Mouse (Mus musculus): ENCODE results near the gene Actr10. TPM values are rescaled to one million over a fixed set of nuclear protein-coding genes. Genes with fewer than 3 reads are reported as not detected.

The Actr10 gene
- polyA plus RNA-seq, 1 experiment = 82.0 TPM

- peaks cover 4% of the 10 kb centered on the region; the same call in 1 of the 2 replicates for H3K4me1 ChIP-seq (ENCODE audit: control insufficient read depth, insufficient read depth, low read length)
- TF ChIP-seq POLR2A (IDR thresholded peaks at IDR 0.05; ENCODE audit: extremely low read depth, insufficient read depth, low read length) (peak; percentile 82; the same call in 1 of the 2 replicates), CTCF (IDR thresholded peaks at IDR 0.05; ENCODE audit: extremely low read depth, insufficient read depth, low read length) (no peak)
- peak within 1 kb of the TSS; percentile 93 for H3K4me3 ChIP-seq (ENCODE audit: insufficient read depth, low read length)
- peak within 1 kb of the TSS; percentile 95 for H3K27ac ChIP-seq (ENCODE audit: insufficient read depth, low read length)
Observed at GRCm38 (mm10) chr12:70974441-70975266, 37.0 kb downstream of the Actr10 start, which contains the start of gene Psma3. Gene Psma3, plus strand, starts transcription at chr12:70974621.

DNA sequence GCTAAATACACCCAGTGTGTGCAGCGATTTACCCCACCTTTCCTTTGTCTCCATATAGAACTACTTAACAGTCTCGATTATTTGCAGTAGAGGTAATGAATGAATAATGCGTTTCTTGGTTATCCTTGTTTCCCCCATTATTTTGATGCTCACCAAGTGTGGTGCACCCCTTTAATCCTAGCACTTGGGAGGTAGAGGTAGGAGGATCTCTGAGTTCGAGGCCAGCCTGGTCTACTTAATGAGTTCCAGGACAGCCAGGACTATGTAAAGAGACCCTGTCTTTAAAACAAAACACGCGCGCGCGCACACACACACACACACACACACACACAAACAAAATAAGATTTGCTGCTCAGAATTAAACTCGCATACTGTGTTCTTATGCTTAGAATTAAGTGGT is 37.7 kb downstream of the Actr10 start:
- TF ChIP-seq POLR2A (IDR thresholded peaks at IDR 0.05; ENCODE audit: extremely low read depth, insufficient read depth, low read length) = no peak
- TF ChIP-seq CTCF (IDR thresholded peaks at IDR 0.05; ENCODE audit: extremely low read depth, insufficient read depth, low read length) = no peak
- Histone ChIP-seq H3K27ac (ENCODE audit: insufficient read depth, low read length) (peak overlapping the region; percentile 95), H3K4me1 (ENCODE audit: control insufficient read depth, insufficient read depth, low read length) (peaks cover 4% of the 10 kb centered on the region; the same call in 1 of the 2 replicates), H3K4me3 (ENCODE audit: insufficient read depth, low read length) (peak overlapping the region; percentile 93)

DNA sequence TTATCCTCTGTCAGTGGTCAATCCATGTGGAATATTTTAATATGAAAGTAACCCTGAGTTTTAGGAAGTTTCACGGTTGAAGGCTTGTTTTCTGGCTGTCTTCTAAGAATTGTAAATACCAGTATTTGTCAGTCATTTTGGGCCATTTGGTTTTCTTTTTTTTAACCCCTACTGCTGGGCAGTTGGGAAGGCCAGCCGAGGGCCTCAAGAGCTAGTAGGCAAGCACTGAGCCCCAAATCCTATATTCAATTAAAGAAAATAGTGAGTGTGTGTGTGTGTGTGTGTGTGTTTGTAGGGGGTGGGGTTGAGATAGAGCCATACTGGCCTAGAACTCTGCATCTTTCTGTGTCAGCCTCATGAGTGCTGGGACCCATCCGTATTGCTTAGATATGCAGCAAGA is 38.2 kb downstream of the Actr10 start:
- Histone ChIP-seq H3K27ac (ENCODE audit: insufficient read depth, low read length) (no peak overlapping the region), H3K4me1 (ENCODE audit: control insufficient read depth, insufficient read depth, low read length) (peaks cover 4% of the 10 kb centered on the region; the same call in 1 of the 2 replicates), H3K4me3 (ENCODE audit: insufficient read depth, low read length) (peak overlapping the region; percentile 93; the same call in 1 of the 2 replicates)
- no peak for TF ChIP-seq CTCF (IDR thresholded peaks at IDR 0.05; ENCODE audit: extremely low read depth, insufficient read depth, low read length)
- no peak for TF ChIP-seq POLR2A (IDR thresholded peaks at IDR 0.05; ENCODE audit: extremely low read depth, insufficient read depth, low read length)

- no peak overlapping the region for H3K4me3 ChIP-seq (ENCODE audit: insufficient read depth, low read length)
- H3K4me1 ChIP-seq (ENCODE audit: control insufficient read depth, insufficient read depth, low read length) = peaks cover 4% of the 10 kb centered on the region; the same call in 1 of the 2 replicates
- TF ChIP-seq CTCF (IDR thresholded peaks at IDR 0.05; ENCODE audit: extremely low read depth, insufficient read depth, low read length) (no peak), POLR2A (IDR thresholded peaks at IDR 0.05; ENCODE audit: extremely low read depth, insufficient read depth, low read length) (no peak)
- no peak overlapping the region for H3K27ac ChIP-seq (ENCODE audit: insufficient read depth, low read length)
Observed at GRCm38 (mm10) chr12:70978345-70978744, 40.7 kb downstream of the Actr10 start.

GRCm38 (mm10) chr12:70984855-70985550 is 47.3 kb downstream of the Actr10 start:
- TF ChIP-seq POLR2A (IDR thresholded peaks at IDR 0.05; ENCODE audit: extremely low read depth, insufficient read depth, low read length) (no peak), CTCF (IDR thresholded peaks at IDR 0.05; ENCODE audit: extremely low read depth, insufficient read depth, low read length) (no peak)
- no peak overlapping the region for H3K27ac ChIP-seq (ENCODE audit: insufficient read depth, low read length)
- no peaks in the 10 kb centered on the region for H3K4me1 ChIP-seq (ENCODE audit: control insufficient read depth, insufficient read depth, low read length)
- no peak overlapping the region for H3K4me3 ChIP-seq (ENCODE audit: insufficient read depth, low read length)

GRCm38 (mm10) chr12:70997225-70997624 is 59.6 kb downstream of the Actr10 start:
- Histone ChIP-seq H3K27ac (ENCODE audit: insufficient read depth, low read length) (no peak overlapping the region), H3K4me1 (ENCODE audit: control insufficient read depth, insufficient read depth, low read length) (peaks cover 2% of the 10 kb centered on the region; the same call in 1 of the 2 replicates), H3K4me3 (ENCODE audit: insufficient read depth, low read length) (no peak overlapping the region)
- no peak for TF ChIP-seq CTCF (IDR thresholded peaks at IDR 0.05; ENCODE audit: extremely low read depth, insufficient read depth, low read length)
- TF ChIP-seq POLR2A (IDR thresholded peaks at IDR 0.05; ENCODE audit: extremely low read depth, insufficient read depth, low read length) = no peak

GRCm38 (mm10) chr12:70999423-70999903 is 61.8 kb downstream of the Actr10 start:
- TF ChIP-seq POLR2A (IDR thresholded peaks at IDR 0.05; ENCODE audit: extremely low read depth, insufficient read depth, low read length) = no peak
- no peak for TF ChIP-seq CTCF (IDR thresholded peaks at IDR 0.05; ENCODE audit: extremely low read depth, insufficient read depth, low read length)
- H3K4me1 ChIP-seq (ENCODE audit: control insufficient read depth, insufficient read depth, low read length) = peaks cover 2% of the 10 kb centered on the region; the same call in 1 of the 2 replicates
- peak overlapping the region; percentile 48 for H3K27ac ChIP-seq (ENCODE audit: insufficient read depth, low read length)
- no peak overlapping the region for H3K4me3 ChIP-seq (ENCODE audit: insufficient read depth, low read length)

- Histone ChIP-seq H3K4me3 (ENCODE audit: insufficient read depth, low read length) (no peak overlapping the region), H3K4me1 (ENCODE audit: control insufficient read depth, insufficient read depth, low read length) (peaks cover 2% of the 10 kb centered on the region; the same call in 1 of the 2 replicates), H3K27ac (ENCODE audit: insufficient read depth, low read length) (peak overlapping the region; percentile 56; the same call in 1 of the 2 replicates)
- TF ChIP-seq POLR2A (IDR thresholded peaks at IDR 0.05; ENCODE audit: extremely low read depth, insufficient read depth, low read length) (no peak), CTCF (IDR thresholded peaks at IDR 0.05; ENCODE audit: extremely low read depth, insufficient read depth, low read length) (no peak)
Observed at GRCm38 (mm10) chr12:71000344-71000743, 62.7 kb downstream of the Actr10 start.

- H3K4me1 ChIP-seq (ENCODE audit: control insufficient read depth, insufficient read depth, low read length) = peaks cover 2% of the 10 kb centered on the region; the same call in 1 of the 2 replicates
- H3K4me3 ChIP-seq (ENCODE audit: insufficient read depth, low read length) = no peak overlapping the region
- no peak overlapping the region for H3K27ac ChIP-seq (ENCODE audit: insufficient read depth, low read length)
- TF ChIP-seq CTCF (IDR thresholded peaks at IDR 0.05; ENCODE audit: extremely low read depth, insufficient read depth, low read length) (no peak), POLR2A (IDR thresholded peaks at IDR 0.05; ENCODE audit: extremely low read depth, insufficient read depth, low read length) (no peak)
Observed at GRCm38 (mm10) chr12:71001456-71001855, 63.8 kb downstream of the Actr10 start.

All from cortical plate, adult 2 months (tissue).